Mouse (Mus musculus): ENCODE measurements at regions not wholly inside any gene's neighbourhood (a gene's known extent, or its start where the extent isn't known, plus 50 kb on each side); places are given as distances from the start of the nearest gene placed in this dataset.
A peak's percentile ranks its signal among the peaks of the same experiment; 100 is the strongest.
"Not testable (repeated sequence)": the region's sequence is repeated elsewhere in the genome, so short reads cannot be mapped to it uniquely, and the experiment has no call there.

- Histone ChIP-seq H3K27me3 (ENCODE audit: control insufficient read depth, insufficient read depth, low read length) (no peaks in the 10 kb centered on the region), H3K4me3 (replicated peaks; ENCODE audit: low read length) (no peak overlapping the region), H3K36me3 (replicated peaks; ENCODE audit: control insufficient read depth, insufficient read depth) (no peaks in the 10 kb centered on the region), H3K9me3 (ENCODE audit: control insufficient read depth, low read length) (no peaks in the 10 kb centered on the region), H3K9ac (no peak overlapping the region), H3K4me1 (replicated peaks; ENCODE audit: control insufficient read depth, insufficient read depth, low read length) (no peaks in the 10 kb centered on the region), H3K27ac (no peak overlapping the region), H3K4me2 (replicated peaks) (no peak overlapping the region)
- 28% methylated on average over 1 of the region's 1 CpGs for WGBS
- DNase-seq (ENCODE audit: low spot score) (no peak), ATAC-seq (ENCODE audit: low FRiP score) (no peak)
These were observed 309.8 kb upstream of the Ube2e3 start for GRCm38 (mm10) chr2:78558128-78558527.

GRCm38 (mm10) chr2:78551085-78551484 is 316.8 kb upstream of the Ube2e3 start:
- no peaks in the 10 kb centered on the region for H3K4me1 ChIP-seq (replicated peaks; ENCODE audit: control insufficient read depth, insufficient read depth, low read length)
- no peak overlapping the region for H3K27ac ChIP-seq
- H3K27me3 ChIP-seq (ENCODE audit: control insufficient read depth, insufficient read depth, low read length), result no peaks in the 10 kb centered on the region
- DNase-seq (ENCODE audit: low spot score), result no peak
- no peak overlapping the region for H3K9ac ChIP-seq
- no peak for ATAC-seq (ENCODE audit: low FRiP score)
- H3K36me3 ChIP-seq (replicated peaks; ENCODE audit: control insufficient read depth, insufficient read depth), result no peaks in the 10 kb centered on the region
- WGBS, result 91% methylated on average over 4 of the region's 4 CpGs
- no peak overlapping the region for H3K4me2 ChIP-seq (replicated peaks)
- no peak overlapping the region for H3K4me3 ChIP-seq (replicated peaks; ENCODE audit: low read length)
- no peaks in the 10 kb centered on the region for H3K9me3 ChIP-seq (ENCODE audit: control insufficient read depth, low read length)

- no peak for DNase-seq (ENCODE audit: low spot score)
- no peak overlapping the region for H3K4me2 ChIP-seq (replicated peaks)
- 82% methylated on average over 4 of the region's 4 CpGs for WGBS
- no peaks in the 10 kb centered on the region for H3K4me1 ChIP-seq (replicated peaks; ENCODE audit: control insufficient read depth, insufficient read depth, low read length)
- no peaks in the 10 kb centered on the region for H3K27me3 ChIP-seq (ENCODE audit: control insufficient read depth, insufficient read depth, low read length)
- no peak overlapping the region for H3K4me3 ChIP-seq (replicated peaks; ENCODE audit: low read length)
- H3K9me3 ChIP-seq (ENCODE audit: control insufficient read depth, low read length), result no peaks in the 10 kb centered on the region
- H3K36me3 ChIP-seq (replicated peaks; ENCODE audit: control insufficient read depth, insufficient read depth), result no peaks in the 10 kb centered on the region
- no peak overlapping the region for H3K27ac ChIP-seq
- H3K9ac ChIP-seq, result no peak overlapping the region
- ATAC-seq (ENCODE audit: low FRiP score), result no peak
These were observed 319.0 kb upstream of the Ube2e3 start for GRCm38 (mm10) chr2:78548683-78549467.

- Histone ChIP-seq H3K36me3 (replicated peaks; ENCODE audit: control insufficient read depth, insufficient read depth) (no peaks in the 10 kb centered on the region), H3K9ac (no peak overlapping the region), H3K4me3 (replicated peaks; ENCODE audit: low read length) (no peak overlapping the region), H3K27me3 (ENCODE audit: control insufficient read depth, insufficient read depth, low read length) (no peaks in the 10 kb centered on the region), H3K27ac (no peak overlapping the region), H3K9me3 (ENCODE audit: control insufficient read depth, low read length) (no peaks in the 10 kb centered on the region), H3K4me1 (replicated peaks; ENCODE audit: control insufficient read depth, insufficient read depth, low read length) (no peaks in the 10 kb centered on the region), H3K4me2 (replicated peaks) (no peak overlapping the region)
- no peak for ATAC-seq (ENCODE audit: low FRiP score)
- DNase-seq (ENCODE audit: low spot score), result no peak
- WGBS, result 81% methylated on average over 4 of the region's 4 CpGs
These were observed 320.6 kb upstream of the Ube2e3 start for GRCm38 (mm10) chr2:78547286-78547685.

- WGBS, result 64% methylated on average over 3 of the region's 3 CpGs
- no peak for ATAC-seq (ENCODE audit: low FRiP score)
- H3K27me3 ChIP-seq (ENCODE audit: control insufficient read depth, insufficient read depth, low read length), result no peaks in the 10 kb centered on the region
These were observed 327.5 kb upstream of the Ube2e3 start for GRCm38 (mm10) chr2:78540422-78540821.

GRCm38 (mm10) chr2:78539592-78540300 is 328.2 kb upstream of the Ube2e3 start:
- DNase-seq (ENCODE audit: low spot score), result no peak

More at GRCm38 (mm10) chr2:78540422-78540821, 327.5 kb upstream of the Ube2e3 start:
- Histone ChIP-seq H3K9me3 (ENCODE audit: control insufficient read depth, low read length) (no peaks in the 10 kb centered on the region), H3K4me2 (replicated peaks) (no peak overlapping the region), H3K36me3 (replicated peaks; ENCODE audit: control insufficient read depth, insufficient read depth) (no peaks in the 10 kb centered on the region), H3K4me1 (replicated peaks; ENCODE audit: control insufficient read depth, insufficient read depth, low read length) (0 out of 2 replicates have a peak, but pooled peaks cover 3% of the 10 kb centered on the region), H3K4me3 (replicated peaks; ENCODE audit: low read length) (no peak overlapping the region), H3K27ac (no peak overlapping the region), H3K9ac (no peak overlapping the region)
- no peak for DNase-seq (ENCODE audit: low spot score)

GRCm38 (mm10) chr2:78537574-78537973 is 330.4 kb upstream of the Ube2e3 start:
- no peak for ATAC-seq (ENCODE audit: low FRiP score)
- Histone ChIP-seq H3K9me3 (ENCODE audit: control insufficient read depth, low read length) (no peaks in the 10 kb centered on the region), H3K4me2 (replicated peaks) (no peak overlapping the region), H3K36me3 (replicated peaks; ENCODE audit: control insufficient read depth, insufficient read depth) (no peaks in the 10 kb centered on the region), H3K27me3 (ENCODE audit: control insufficient read depth, insufficient read depth, low read length) (no peaks in the 10 kb centered on the region), H3K4me3 (replicated peaks; ENCODE audit: low read length) (no peak overlapping the region), H3K4me1 (replicated peaks; ENCODE audit: control insufficient read depth, insufficient read depth, low read length) (0 out of 2 replicates have a peak, but pooled peaks cover 3% of the 10 kb centered on the region), H3K9ac (no peak overlapping the region), H3K27ac (no peak overlapping the region)
- WGBS, result 94% methylated on average over 2 of the region's 2 CpGs
- no peak for DNase-seq (ENCODE audit: low spot score)

More at GRCm38 (mm10) chr2:78539592-78540300, 328.2 kb upstream of the Ube2e3 start:
- H3K27ac ChIP-seq, result 0 out of 2 replicates have a peak overlapping the region, but pooled peaks have one; percentile 4
- no peaks in the 10 kb centered on the region for H3K36me3 ChIP-seq (replicated peaks; ENCODE audit: control insufficient read depth, insufficient read depth)
- no peak overlapping the region for H3K4me3 ChIP-seq (replicated peaks; ENCODE audit: low read length)
- H3K4me1 ChIP-seq (replicated peaks; ENCODE audit: control insufficient read depth, insufficient read depth, low read length), result 0 out of 2 replicates have a peak, but pooled peaks cover 3% of the 10 kb centered on the region
- H3K9ac ChIP-seq, result no peak overlapping the region
- ATAC-seq (ENCODE audit: low FRiP score), result no peak
- H3K27me3 ChIP-seq (ENCODE audit: control insufficient read depth, insufficient read depth, low read length), result no peaks in the 10 kb centered on the region
- 64% methylated on average over 5 of the region's 5 CpGs for WGBS
- no peaks in the 10 kb centered on the region for H3K9me3 ChIP-seq (ENCODE audit: control insufficient read depth, low read length)
- no peak overlapping the region for H3K4me2 ChIP-seq (replicated peaks)

- H3K36me3 ChIP-seq (replicated peaks; ENCODE audit: control insufficient read depth, insufficient read depth); H3K4me3 ChIP-seq (replicated peaks; ENCODE audit: low read length); H3K27me3 ChIP-seq (ENCODE audit: control insufficient read depth, insufficient read depth, low read length); H3K9ac ChIP-seq; ATAC-seq (ENCODE audit: low FRiP score); DNase-seq (ENCODE audit: low spot score); H3K27ac ChIP-seq; H3K4me1 ChIP-seq (replicated peaks; ENCODE audit: control insufficient read depth, insufficient read depth, low read length); H3K4me2 ChIP-seq (replicated peaks); H3K9me3 ChIP-seq (ENCODE audit: control insufficient read depth, low read length): not testable (repeated sequence)
- WGBS, result 98% methylated on average over 5 of the region's 5 CpGs
These were observed 334.0 kb upstream of the Ube2e3 start for GRCm38 (mm10) chr2:78533881-78534280.

GRCm38 (mm10) chr2:78530535-78530934 is 337.4 kb upstream of the Ube2e3 start:
- no peaks in the 10 kb centered on the region for H3K27me3 ChIP-seq (ENCODE audit: control insufficient read depth, insufficient read depth, low read length)

More at GRCm38 (mm10) chr2:78530535-78530934, 337.4 kb upstream of the Ube2e3 start:
- no peak overlapping the region for H3K4me3 ChIP-seq (replicated peaks; ENCODE audit: low read length)
- no peaks in the 10 kb centered on the region for H3K36me3 ChIP-seq (replicated peaks; ENCODE audit: control insufficient read depth, insufficient read depth)
- no peaks in the 10 kb centered on the region for H3K9me3 ChIP-seq (ENCODE audit: control insufficient read depth, low read length)
- ATAC-seq (ENCODE audit: low FRiP score) (no peak), DNase-seq (ENCODE audit: low spot score) (no peak)
- no peak overlapping the region for H3K27ac ChIP-seq
- no peaks in the 10 kb centered on the region for H3K4me1 ChIP-seq (replicated peaks; ENCODE audit: control insufficient read depth, insufficient read depth, low read length)
- 81% methylated on average over 2 of the region's 2 CpGs for WGBS
- H3K9ac ChIP-seq, result no peak overlapping the region
- no peak overlapping the region for H3K4me2 ChIP-seq (replicated peaks)

All from hindbrain, embryonic 14.5 days (tissue).